Mouse (Mus musculus) activated CD4-positive, CD25-positive, alpha-beta regulatory T cell (primary cell): ENCODE data around the gene Thap4. TPM values are rescaled to one million over a fixed set of nuclear protein-coding genes. Genes with fewer than 3 reads are reported as not detected.

Experiments
- polyA plus RNA-seq, 2 experiments: library from polyadenylated mRNA; unstranded; fragments of 100-300 nt; shearing (Covaris generic); gene quantifications; one replicate each; pipeline ENCODE4 v1.2.1; 2017

Thap4 gene
- polyA plus RNA-seq: 10 to 100 TPM; 31.4 to 34.9 TPM

GRCm38 (mm10) chr1:93754573-93755290, at the start of gene Thap4:
TSS of gene Thap4 (minus strand) at chr1:93754864.

GRCm38 (mm10) chr1:93803556-93804507, 49.2 kb upstream of the Thap4 start, which contains the start of gene Ing5:
TSS of gene Ing5 (plus strand) at chr1:93803965.

GRCm38 (mm10) chr1:93801741-93802238, 47.1 kb upstream of the Thap4 start, which contains the start of gene Dtymk:
TSS of gene Dtymk (minus strand) at chr1:93801934.

GRCm38 (mm10) chr1:93751290-93751689, 3.4 kb downstream of the Thap4 start, which contains the start of gene Atg4b:
TSS of gene Atg4b (plus strand) at chr1:93751500.

GRCm38 (mm10) chr1:93685401-93686244, 69.0 kb downstream of the Thap4 start, which contains the start of gene Bok:
TSS of gene Bok (plus strand) at chr1:93685660.

GRCm38 (mm10) chr1:93658559-93658958, 96.1 kb downstream of the Thap4 start, which contains the start of gene Stk25:
TSS of gene Stk25 (minus strand) at chr1:93658659.

Other genes with a start within 250 kb of the Thap4 start
- gene Farp2, start 242.8 kb downstream of the Thap4 start, polyA plus RNA-seq: 1 to 10 TPM in 1 of 2 experiments, under 1 TPM in 1; 0.92 to 1.0 TPM
- gene Stk25, start 96.2 kb downstream of the Thap4 start, polyA plus RNA-seq: 100 to 1,000 TPM in 1 of 2 experiments, 10 to 100 TPM in 1; 89.5 to 113 TPM
- under 1 TPM in 1 of 2 experiments, not detected in 1; 0.38 TPM for gene Bok, start 69.2 kb downstream of the Thap4 start, polyA plus RNA-seq
- gene Atg4b, start 3.4 kb downstream of the Thap4 start, polyA plus RNA-seq: 100 to 1,000 TPM in 1 of 2 experiments, 10 to 100 TPM in 1; 74.7 to 112 TPM
- 100 to 1,000 TPM; 116 to 166 TPM for gene Dtymk, start 47.1 kb upstream of the Thap4 start, polyA plus RNA-seq
- 10 to 100 TPM; 15.0 to 19.3 TPM for gene Ing5, start 49.1 kb upstream of the Thap4 start, polyA plus RNA-seq
- 10 to 100 TPM; 14.3 to 16.1 TPM for gene D2hgdh, start 70.0 kb upstream of the Thap4 start, polyA plus RNA-seq
- gene Gal3st2, start 106.4 kb upstream of the Thap4 start, polyA plus RNA-seq: under 1 TPM in 1 of 2 experiments, not detected in 1; 0.39 TPM
- gene Gal3st2b, start 163.4 kb upstream of the Thap4 start, polyA plus RNA-seq: under 1 TPM in 1 of 2 experiments, not detected in 1; 0.23 TPM
- gene Gal3st2c, start 235.6 kb upstream of the Thap4 start, polyA plus RNA-seq: under 1 TPM; 0.04 to 0.63 TPM